Mouse (Mus musculus): ENCODE measurements around the gene Arl6ip6. TPM values are rescaled to one million over a fixed set of nuclear protein-coding genes. Genes with fewer than 3 reads are reported as not detected.

Gene Arl6ip6
- polyA plus RNA-seq, 1 experiment, result 10.5 TPM

- TF ChIP-seq CTCF (IDR thresholded peaks at IDR 0.05; ENCODE audit: extremely low read depth, insufficient read depth, low read length) (no peak), POLR2A (IDR thresholded peaks at IDR 0.05; ENCODE audit: extremely low read depth, insufficient read depth, low read length) (no peak)
- H3K4me1 ChIP-seq (ENCODE audit: control insufficient read depth, insufficient read depth, low read length), result no peaks in the 10 kb centered on the region
- H3K4me3 ChIP-seq (ENCODE audit: insufficient read depth, low read length), result no peak overlapping the region
- no peak overlapping the region for H3K27ac ChIP-seq (ENCODE audit: insufficient read depth, low read length)
These were observed 7.7 kb downstream of the Arl6ip6 start for GRCm38 (mm10) chr2:53199203-53199602.

GRCm38 (mm10) chr2:53200164-53200885, 8.8 kb downstream of the Arl6ip6 start:
- Histone ChIP-seq H3K27ac (ENCODE audit: insufficient read depth, low read length) (no peak overlapping the region), H3K4me3 (ENCODE audit: insufficient read depth, low read length) (no peak overlapping the region), H3K4me1 (ENCODE audit: control insufficient read depth, insufficient read depth, low read length) (no peaks in the 10 kb centered on the region)
- no peak for TF ChIP-seq POLR2A (IDR thresholded peaks at IDR 0.05; ENCODE audit: extremely low read depth, insufficient read depth, low read length)
- TF ChIP-seq CTCF (IDR thresholded peaks at IDR 0.05; ENCODE audit: extremely low read depth, insufficient read depth, low read length), result no peak

- no peak overlapping the region for H3K27ac ChIP-seq (ENCODE audit: insufficient read depth, low read length)
- H3K4me3 ChIP-seq (ENCODE audit: insufficient read depth, low read length), result no peak overlapping the region
- TF ChIP-seq CTCF (IDR thresholded peaks at IDR 0.05; ENCODE audit: extremely low read depth, insufficient read depth, low read length) (no peak), POLR2A (IDR thresholded peaks at IDR 0.05; ENCODE audit: extremely low read depth, insufficient read depth, low read length) (no peak)
- no peaks in the 10 kb centered on the region for H3K4me1 ChIP-seq (ENCODE audit: control insufficient read depth, insufficient read depth, low read length)
These were observed 13.1 kb downstream of the Arl6ip6 start for GRCm38 (mm10) chr2:53204373-53205274.

GRCm38 (mm10) chr2:53206749-53207148, 15.2 kb downstream of the Arl6ip6 start:
- Histone ChIP-seq H3K4me3 (ENCODE audit: insufficient read depth, low read length) (no peak overlapping the region), H3K27ac (ENCODE audit: insufficient read depth, low read length) (no peak overlapping the region), H3K4me1 (ENCODE audit: control insufficient read depth, insufficient read depth, low read length) (no peaks in the 10 kb centered on the region)
- no peak for TF ChIP-seq CTCF (IDR thresholded peaks at IDR 0.05; ENCODE audit: extremely low read depth, insufficient read depth, low read length)
- no peak for TF ChIP-seq POLR2A (IDR thresholded peaks at IDR 0.05; ENCODE audit: extremely low read depth, insufficient read depth, low read length)

- Histone ChIP-seq H3K4me1 (ENCODE audit: control insufficient read depth, insufficient read depth, low read length) (no peaks in the 10 kb centered on the region), H3K4me3 (ENCODE audit: insufficient read depth, low read length) (no peak overlapping the region)
These were observed 22.0 kb downstream of the Arl6ip6 start for GRCm38 (mm10) chr2:53213493-53213892.

GRCm38 (mm10) chr2:53222242-53222641, 30.7 kb downstream of the Arl6ip6 start:
- Histone ChIP-seq H3K4me3 (ENCODE audit: insufficient read depth, low read length) (no peak overlapping the region), H3K27ac (ENCODE audit: insufficient read depth, low read length) (no peak overlapping the region), H3K4me1 (ENCODE audit: control insufficient read depth, insufficient read depth, low read length) (no peaks in the 10 kb centered on the region)
- TF ChIP-seq CTCF (IDR thresholded peaks at IDR 0.05; ENCODE audit: extremely low read depth, insufficient read depth, low read length), result no peak
- TF ChIP-seq POLR2A (IDR thresholded peaks at IDR 0.05; ENCODE audit: extremely low read depth, insufficient read depth, low read length), result no peak

More at GRCm38 (mm10) chr2:53213493-53213892, 22.0 kb downstream of the Arl6ip6 start:
- TF ChIP-seq CTCF (IDR thresholded peaks at IDR 0.05; ENCODE audit: extremely low read depth, insufficient read depth, low read length), result no peak
- H3K27ac ChIP-seq (ENCODE audit: insufficient read depth, low read length), result no peak overlapping the region

- Histone ChIP-seq H3K27ac (ENCODE audit: insufficient read depth, low read length) (no peak overlapping the region), H3K4me1 (ENCODE audit: control insufficient read depth, insufficient read depth, low read length) (no peaks in the 10 kb centered on the region)
- TF ChIP-seq CTCF (IDR thresholded peaks at IDR 0.05; ENCODE audit: extremely low read depth, insufficient read depth, low read length) (no peak), POLR2A (IDR thresholded peaks at IDR 0.05; ENCODE audit: extremely low read depth, insufficient read depth, low read length) (no peak)
These were observed 65.5 kb downstream of the Arl6ip6 start for GRCm38 (mm10) chr2:53256982-53257381.

More at GRCm38 (mm10) chr2:53256982-53257381, 65.5 kb downstream of the Arl6ip6 start:
- no peak overlapping the region for H3K4me3 ChIP-seq (ENCODE audit: insufficient read depth, low read length)

Other genes with a start within 250 kb of the Arl6ip6 start
- gene Prpf40a, start 442 bp upstream of the Arl6ip6 start, polyA plus RNA-seq (2012; rRNA removed), result 15.7 and 19.5 TPM in 2 replicates

All from cortical plate, adult 2 months (tissue).